Mouse (Mus musculus) forebrain, postnatal 0 days (tissue): ENCODE results near the gene Pigc. TPM values are rescaled to one million over a fixed set of nuclear protein-coding genes. Genes with fewer than 3 reads are reported as not detected.

Experiments used
- ATAC-seq: fragments of 200-750 bp; cut with Nextera tagmentation; 2 replicates; pipeline ENCODE4 v1.8.0; 2017; ENCODE audit warnings: mild to moderate bottlenecking, moderate library complexity
- DNase-seq: peaks from one replicate; pipeline ENCODE4 v3.0.0-alpha.2; 2015
- H3K27ac ChIP-seq: fragments of 300-500 bp; sonication (generic); 2 replicates; pipeline ENCODE4 v1.5.1; 2014; ENCODE audit warnings: low read depth, mild to moderate bottlenecking, antibody characterized with exemption, low read length, moderate library complexity, mixed read lengths
- H3K27me3 ChIP-seq: fragments of 300-500 bp; sonication (generic); 2 replicates; pipeline ENCODE4 v1.6.1; 2014; ENCODE audit warnings: mild to moderate bottlenecking, low read length, mixed read lengths; ENCODE audit not compliant: insufficient read depth
- H3K36me3 ChIP-seq: fragments of 300-500 bp; sonication (generic); 2 replicates; pipeline ENCODE4 v1.6.1; 2014; ENCODE audit warnings: mild to moderate bottlenecking, moderate library complexity; ENCODE audit not compliant: insufficient read depth
- H3K4me1 ChIP-seq: fragments of 300-500 bp; sonication (generic); 2 replicates; pipeline ENCODE4 v1.6.1; 2014; ENCODE audit warnings: antibody characterized with exemption; ENCODE audit not compliant: insufficient read depth
- H3K4me2 ChIP-seq: fragments of 300-500 bp; sonication (generic); 2 replicates; pipeline ENCODE4 v1.6.1; 2014; ENCODE audit warnings: low read depth, mild to moderate bottlenecking, moderate library complexity
- H3K4me3 ChIP-seq: fragments of 300-500 bp; sonication (generic); 2 replicates; pipeline ENCODE4 v1.5.1; 2014; ENCODE audit warnings: low read depth, low read length, mixed read lengths
- H3K9ac ChIP-seq: fragments of 300-500 bp; sonication (generic); 2 replicates; pipeline ENCODE4 v1.6.1; 2014; ENCODE audit warnings: mild to moderate bottlenecking
- H3K9me3 ChIP-seq: fragments of 300-500 bp; sonication (generic); 2 replicates; pipeline ENCODE4 v1.6.1; 2016; ENCODE audit warnings: low read length
- CTCF ChIP-seq: sonication (generic); IDR thresholded peaks from 2 replicates; pipeline ENCODE4 v1.5.1; 2016; ENCODE audit warnings: antibody characterized with exemption, control low read depth, low read depth
- WGBS: fragments of 180-500 bp; shearing (Covaris S2); extraction: QIAGEN DNeasy Blood & Tissue Kit; methylation state at CpG from one replicate; pipeline ENCODE4 v1.1.7; 2014; 5-methylcytosine and 5-hydroxymethylcytosine counted together
- polyA plus RNA-seq: library from polyadenylated mRNA; unstranded; fragments of >200 nt; fragmentation: Nextera tagmentation; extraction: Ambion mirVana; gene quantifications from 2 replicates; pipeline ENCODE4 v1.2.1, GENCODE M21; 2015
- total RNA-seq: library from RNA; depleted of rRNA; stranded (reverse); fragments of >200 nt; gene quantifications from 2 replicates; pipeline ENCODE4 v1.2.3, GENCODE M21; 2014

Pigc gene
- total and polyA plus RNA-seq, 2 experiments from 2014 or later, result 20.5 to 23.9 TPM

- Histone ChIP-seq H3K9me3 (no peaks in the 10 kb centered on the region), H3K9ac (no peak overlapping the region), H3K27ac (no peak overlapping the region), H3K4me2 (no peak overlapping the region), H3K4me1 (no peaks in the 10 kb centered on the region), H3K36me3 (no peaks in the 10 kb centered on the region), H3K4me3 (no peak overlapping the region), H3K27me3 (no peaks in the 10 kb centered on the region)
- no peak for ATAC-seq
- 76% methylated on average over 2 of the region's 2 CpGs for WGBS
- DNase-seq, result no peak
- TF ChIP-seq CTCF, result no peak
Observed at GRCm38 (mm10) chr1:161927976-161928375, 41.0 kb upstream of the Pigc start.

- Histone ChIP-seq H3K4me1 (no peaks in the 10 kb centered on the region), H3K9me3 (no peaks in the 10 kb centered on the region), H3K36me3 (no peaks in the 10 kb centered on the region), H3K4me2 (no peak overlapping the region), H3K27ac (no peak overlapping the region), H3K27me3 (no peaks in the 10 kb centered on the region), H3K4me3 (no peak overlapping the region), H3K9ac (no peak overlapping the region)
- WGBS, result 67% methylated on average over 4 of the region's 4 CpGs
- TF ChIP-seq CTCF, result no peak
- DNase-seq, result no peak
- ATAC-seq, result no peak
Observed at GRCm38 (mm10) chr1:161931313-161931712, 37.7 kb upstream of the Pigc start.

- Histone ChIP-seq H3K27ac (no peak overlapping the region), H3K4me3 (no peak overlapping the region), H3K36me3 (no peaks in the 10 kb centered on the region), H3K27me3 (no peaks in the 10 kb centered on the region), H3K9ac (no peak overlapping the region), H3K4me2 (no peak overlapping the region), H3K9me3 (no peaks in the 10 kb centered on the region), H3K4me1 (no peaks in the 10 kb centered on the region)
- TF ChIP-seq CTCF, result no peak
- DNase-seq, result peak; percentile 2
- no peak for ATAC-seq
- 75% methylated on average over 10 of the region's 10 CpGs for WGBS
Observed at GRCm38 (mm10) chr1:161931817-161932216, 37.2 kb upstream of the Pigc start.

- H3K9ac ChIP-seq, result no peak overlapping the region
- ATAC-seq, result no peak
- H3K27ac ChIP-seq, result no peak overlapping the region
- TF ChIP-seq CTCF, result no peak
- no peak overlapping the region for H3K4me2 ChIP-seq
- no peak overlapping the region for H3K4me3 ChIP-seq
- H3K36me3 ChIP-seq, result no peaks in the 10 kb centered on the region
- H3K9me3 ChIP-seq, result no peaks in the 10 kb centered on the region
- WGBS, result 84% methylated on average over 4 of the region's 4 CpGs
- H3K4me1 ChIP-seq, result no peaks in the 10 kb centered on the region
- H3K27me3 ChIP-seq, result no peaks in the 10 kb centered on the region
- no peak for DNase-seq
Observed at GRCm38 (mm10) chr1:161932286-161932685, 36.7 kb upstream of the Pigc start.

- H3K36me3 ChIP-seq, result no peaks in the 10 kb centered on the region
- no peaks in the 10 kb centered on the region for H3K27me3 ChIP-seq
- no peak overlapping the region for H3K27ac ChIP-seq
- WGBS, result 91% methylated on average over 2 of the region's 2 CpGs
- no peak overlapping the region for H3K4me2 ChIP-seq
- H3K9ac ChIP-seq, result no peak overlapping the region
- ATAC-seq (no peak), DNase-seq (no peak)
- no peak for TF ChIP-seq CTCF
- no peaks in the 10 kb centered on the region for H3K4me1 ChIP-seq
- H3K4me3 ChIP-seq, result no peak overlapping the region
- no peaks in the 10 kb centered on the region for H3K9me3 ChIP-seq
Observed at GRCm38 (mm10) chr1:161942082-161942481, 26.9 kb upstream of the Pigc start.

- ATAC-seq (no peak), DNase-seq (no peak)
- Histone ChIP-seq H3K4me3 (no peak overlapping the region), H3K4me2 (no peak overlapping the region), H3K4me1 (no peaks in the 10 kb centered on the region), H3K27me3 (no peaks in the 10 kb centered on the region), H3K9ac (no peak overlapping the region), H3K9me3 (no peaks in the 10 kb centered on the region), H3K27ac (no peak overlapping the region), H3K36me3 (no peaks in the 10 kb centered on the region)
- WGBS, result 81% methylated on average over 5 of the region's 5 CpGs
- no peak for TF ChIP-seq CTCF
Observed at GRCm38 (mm10) chr1:161951009-161951779, 17.8 kb upstream of the Pigc start.

GRCm38 (mm10) chr1:161952599-161952998 lies 16.4 kb upstream of the Pigc start:
- H3K9me3 ChIP-seq, result no peaks in the 10 kb centered on the region
- no peak overlapping the region for H3K9ac ChIP-seq
- DNase-seq (no peak), ATAC-seq (no peak)
- no peak overlapping the region for H3K4me3 ChIP-seq
- no peak overlapping the region for H3K4me2 ChIP-seq
- H3K27ac ChIP-seq, result no peak overlapping the region
- H3K4me1 ChIP-seq, result no peaks in the 10 kb centered on the region
- no peaks in the 10 kb centered on the region for H3K27me3 ChIP-seq
- 63% methylated on average over 1 of the region's 1 CpGs for WGBS
- no peaks in the 10 kb centered on the region for H3K36me3 ChIP-seq
- no peak for TF ChIP-seq CTCF
